Mouse (Mus musculus): ENCODE data around the gene Mettl14. TPM values are rescaled to one million over a fixed set of nuclear protein-coding genes. Genes with fewer than 3 reads are reported as not detected.

Mettl14 gene
- total RNA-seq, 2 experiments from 2014 or later = 13.5 to 15.2 TPM

GRCm38 (mm10) chr3:123330221-123330620 is 55.7 kb downstream of the Mettl14 start:
- intact Hi-C loops (cut with DNase I) = no loop called here
- DNase-seq (ENCODE audit: low spot score in 2 of 2) = no peak

GRCm38 (mm10) chr3:123329251-123329650 is 56.7 kb downstream of the Mettl14 start:
- peak in 1 of 2 experiments; percentile 8 for DNase-seq (ENCODE audit: low spot score in 2 of 2)
- intact Hi-C loops (cut with DNase I) = no loop called here

- intact Hi-C loops (cut with DNase I) = no loop called here
- no peak for DNase-seq (ENCODE audit: low spot score in 2 of 2)
These were observed 61.6 kb downstream of the Mettl14 start for GRCm38 (mm10) chr3:123324326-123324725.

GRCm38 (mm10) chr3:123322147-123322546 is 63.8 kb downstream of the Mettl14 start:
- intact Hi-C loops (cut with DNase I) = loop anchor here (2.0 kb wide), 2 partner anchors 87 to 153 kb away; no protein-coding TSS in a partner anchor
- DNase-seq (ENCODE audit: low spot score in 2 of 2) = peak in 1 of 2 experiments; percentile 53

GRCm38 (mm10) chr3:123321612-123322011 is 64.3 kb downstream of the Mettl14 start:
- peak in 1 of 2 experiments; percentile 43 for DNase-seq (ENCODE audit: low spot score in 2 of 2)
- intact Hi-C loops (cut with DNase I) = loop anchor here (2.0 kb wide), 2 partner anchors 87 to 153 kb away; no protein-coding TSS in a partner anchor

- intact Hi-C loops (cut with DNase I) = no loop called here
- DNase-seq (ENCODE audit: low spot score in 2 of 2) = no peak
These were observed 65.6 kb downstream of the Mettl14 start for GRCm38 (mm10) chr3:123320341-123320740.

Other genes starting within 250 kb of the Mettl14 start
- 1 to 10 TPM; 2.4 to 3.2 TPM for gene Synpo2, start 150.0 kb downstream of the Mettl14 start, total RNA-seq (2021)
- 10 to 100 TPM; 10.5 to 12.6 TPM for gene Sec24d, start 118.7 kb downstream of the Mettl14 start, total RNA-seq (2021)
- gene Prss12, start 60.8 kb upstream of the Mettl14 start, total RNA-seq (2021) = 10 to 100 TPM; 14.8 to 15.0 TPM

Data from left cerebral cortex, postnatal 25 days (tissue).